8 mouse cellular contexts compared by ENCODE assay signal in the genomic region with DNA sequence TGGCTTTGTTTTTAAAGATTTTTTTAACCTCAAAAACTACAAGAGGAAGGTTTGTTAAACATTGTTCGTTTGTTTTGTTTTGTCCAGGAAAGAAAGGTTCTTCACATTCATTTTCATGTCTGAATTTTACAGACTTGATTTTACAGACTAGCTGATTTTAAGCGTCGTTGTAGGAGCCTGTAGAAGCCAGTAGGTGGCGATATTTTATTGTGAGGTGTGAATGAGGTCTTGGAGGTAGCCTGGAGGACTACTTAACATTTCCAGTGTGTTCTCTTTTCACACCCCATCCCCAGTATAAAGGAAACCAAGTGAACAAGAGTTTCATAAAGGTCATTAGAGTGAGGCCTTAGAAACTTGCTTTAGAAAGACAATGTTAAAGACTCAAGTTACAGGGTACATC. TPM values are rescaled to one million over a fixed set of nuclear protein-coding genes. Genes with fewer than 3 reads are reported as not detected.
DNase-seq lines count a peak whose midpoint lies in the region; ATAC-seq and TF ChIP-seq lines count a peak whose summit lies in the region.

No protein-coding gene starts in this region.

- TF ChIP-seq CTCF in left cerebral cortex, adult 2 months (IDR thresholded peaks at IDR 0.05): peak; percentile 80
- peak; percentile 78 for TF ChIP-seq CTCF in kidney, postnatal 0 days (IDR thresholded peaks at IDR 0.05; ENCODE audit: low read depth)

- 10% methylated on average over 4 of the region's 4 CpGs for WGBS in kidney, postnatal 0 days
- 7% methylated on average over 4 of the region's 4 CpGs for WGBS in intestine, embryonic 16.5 days

- ATAC-seq in kidney, postnatal 0 days (replicated peaks; ENCODE audit: low FRiP score, low read depth): no peak
- no peak for ATAC-seq in intestine, embryonic 16.5 days

- peak; percentile 9 to 16 for DNase-seq in cerebellum, adult 18-20 months
- no peak for DNase-seq in cerebellum, adult 9-11 months
- peak in 1 of 2 experiments; percentile 14 for DNase-seq in left cerebral cortex, adult 2 months (ENCODE audit: extremely low spot score in 1 of 2, low spot score in 2 of 2)
- no peak for DNase-seq in left cerebral cortex, adult 8-10 months (ENCODE audit: low spot score in 2 of 2)
- DNase-seq in adipocyte (ENCODE audit: low spot score): peak; percentile 18
- DNase-seq in kidney, postnatal 0 days (ENCODE audit: low spot score): peak; percentile 78
- peak; percentile 17 for DNase-seq in telencephalon, adult 2 months (ENCODE audit: low read depth, low spot score)

- H3K4me2 ChIP-seq in kidney, postnatal 0 days (ENCODE audit: low read length): no peak overlapping the region
- no peak overlapping the region for H3K4me2 ChIP-seq in intestine, embryonic 16.5 days (ENCODE audit: low read depth, low read length)

- no peaks in the 10 kb centered on the region for H3K9me3 ChIP-seq in kidney, postnatal 0 days (replicated peaks; ENCODE audit: low read length)
- H3K9me3 ChIP-seq in intestine, embryonic 16.5 days (ENCODE audit: control insufficient read depth, low read length): peaks cover 5% of the 10 kb centered on the region

- no peak overlapping the region for H3K27ac ChIP-seq in left cerebral cortex, adult 2 months
- no peak overlapping the region for H3K27ac ChIP-seq in kidney, postnatal 0 days
- no peak overlapping the region for H3K27ac ChIP-seq in intestine, embryonic 16.5 days (ENCODE audit: low read length)

- no peak overlapping the region for H3K9ac ChIP-seq in kidney, postnatal 0 days (ENCODE audit: low read depth, low read length)
- H3K9ac ChIP-seq in intestine, embryonic 16.5 days (ENCODE audit: low read depth, low read length): no peak overlapping the region

- intact Hi-C loops in left cerebral cortex, adult 2 months (cut with DNase I): loop anchor here (5.0 kb wide), 1 partner anchor 110 kb away; no protein-coding TSS in a partner anchor

- peaks cover 11% of the 10 kb centered on the region for H3K27me3 ChIP-seq in kidney, postnatal 0 days (ENCODE audit: insufficient read depth, low read length)
- peaks cover 15% of the 10 kb centered on the region for H3K27me3 ChIP-seq in intestine, embryonic 16.5 days (replicated peaks; ENCODE audit: control insufficient read depth, insufficient read depth, low read length)

- no peak overlapping the region for H3K4me3 ChIP-seq in left cerebral cortex, adult 2 months
- no peak overlapping the region for H3K4me3 ChIP-seq in kidney, postnatal 0 days (replicated peaks; ENCODE audit: low read depth, low read length)
- H3K4me3 ChIP-seq in intestine, embryonic 16.5 days (ENCODE audit: low read length): no peak overlapping the region

- H3K4me1 ChIP-seq in kidney, postnatal 0 days (replicated peaks; ENCODE audit: insufficient read depth, low read length): no peaks in the 10 kb centered on the region
- 0 out of 2 replicates have a peak, but pooled peaks cover 7% of the 10 kb centered on the region for H3K4me1 ChIP-seq in intestine, embryonic 16.5 days (ENCODE audit: control insufficient read depth, insufficient read depth, low read length)

- no peaks in the 10 kb centered on the region for H3K36me3 ChIP-seq in kidney, postnatal 0 days (ENCODE audit: insufficient read depth, low read length)
- no peaks in the 10 kb centered on the region for H3K36me3 ChIP-seq in intestine, embryonic 16.5 days (ENCODE audit: control insufficient read depth, insufficient read depth, low read length)

RNA-seq across cellular contexts. Expression of gene Rbm46, which starts 1.0 kb away (rescaled TPM):
- total RNA-seq in left cerebral cortex, adult 2 months (2021): under 1 TPM; 0.25 to 0.47 TPM
- total RNA-seq in left cerebral cortex, adult 8-10 months (2022): under 1 TPM; 0.35 to 0.59 (median 0.46) TPM
- polyA plus RNA-seq in kidney, postnatal 0 days (2015; fragmentation: Nextera tagmentation; extraction: Ambion mirVana): 2.3 and 2.5 TPM in 2 replicates
- 4.6 and 5.4 TPM in 2 replicates for polyA plus RNA-seq in intestine, embryonic 16.5 days (2015; fragmentation: Nextera tagmentation; extraction: Ambion mirVana)

RNA-seq across cellular contexts. Expression of gene Lrat, which starts 26.5 kb away (rescaled TPM):
- total RNA-seq in left cerebral cortex, adult 2 months (2021): under 1 TPM in 1 of 2 experiments, not detected in 1; 0.11 TPM
- under 1 TPM; 0.07 to 0.14 (median 0.12) TPM for total RNA-seq in left cerebral cortex, adult 8-10 months (2022)
- 0.09 and 0.11 TPM in 2 replicates for polyA plus RNA-seq in kidney, postnatal 0 days (2015; fragmentation: Nextera tagmentation; extraction: Ambion mirVana)
- polyA plus RNA-seq in intestine, embryonic 16.5 days (2015; fragmentation: Nextera tagmentation; extraction: Ambion mirVana): 14.2 and 16.1 TPM in 2 replicates

Comparison
In these comparisons a context has a peak if more than half of its experiments do, and no peak if none do; other contexts are left out.
1. DNase-seq: peak in cerebellum, adult 18-20 months (2 of 2), adipocyte (single experiment), kidney, postnatal 0 days (single experiment) and telencephalon, adult 2 months (single experiment); none in cerebellum, adult 9-11 months (single experiment) and left cerebral cortex, adult 8-10 months (0 of 2).